Mouse (Mus musculus): ENCODE data around the gene Plcb1. TPM values are rescaled to one million over a fixed set of nuclear protein-coding genes. Genes with fewer than 3 reads are reported as not detected.
A peak's percentile ranks its signal among the peaks of the same experiment; 100 is the strongest.

Gene Plcb1
- polyA plus RNA-seq, 3 experiments from 2014 or later: 0.24 TPM; not detected in 2

- ATAC-seq: no peak
Measured at GRCm38 (mm10) chr2:135434947-135435515, 649.2 kb downstream of the Plcb1 start.

- ATAC-seq: no peak
Measured at GRCm38 (mm10) chr2:135439034-135439433, 653.2 kb downstream of the Plcb1 start.

- ATAC-seq: peak; percentile 52
Measured at GRCm38 (mm10) chr2:135439546-135440517, 654.0 kb downstream of the Plcb1 start.

GRCm38 (mm10) chr2:135453581-135453980 is 667.7 kb downstream of the Plcb1 start:
- ATAC-seq: no peak

GRCm38 (mm10) chr2:135454015-135454414 is 668.1 kb downstream of the Plcb1 start:
- ATAC-seq: no peak

GRCm38 (mm10) chr2:135454455-135454854 is 668.6 kb downstream of the Plcb1 start:
- no peak for ATAC-seq

GRCm38 (mm10) chr2:135467895-135468294 is 682.0 kb downstream of the Plcb1 start:
- ATAC-seq: no peak

GRCm38 (mm10) chr2:135474107-135474506 is 688.2 kb downstream of the Plcb1 start:
- ATAC-seq: no peak

- ATAC-seq: no peak
Measured at GRCm38 (mm10) chr2:135485248-135485647, 699.4 kb downstream of the Plcb1 start.

- ATAC-seq: no peak
Measured at GRCm38 (mm10) chr2:135488277-135488676, 702.4 kb downstream of the Plcb1 start.

- no peak for ATAC-seq
Measured at GRCm38 (mm10) chr2:135489127-135489526, 703.3 kb downstream of the Plcb1 start.

GRCm38 (mm10) chr2:135492777-135493176 is 706.9 kb downstream of the Plcb1 start:
- ATAC-seq: no peak

GRCm38 (mm10) chr2:135496553-135496952 is 710.7 kb downstream of the Plcb1 start:
- no peak for ATAC-seq

GRCm38 (mm10) chr2:135497251-135497650 is 711.4 kb downstream of the Plcb1 start:
- no peak for ATAC-seq

GRCm38 (mm10) chr2:135500872-135501271 is 715.0 kb downstream of the Plcb1 start:
- no peak for ATAC-seq

- ATAC-seq: no peak
Measured at GRCm38 (mm10) chr2:135503328-135503997, 717.6 kb downstream of the Plcb1 start.

GRCm38 (mm10) chr2:135503998-135504354 is 718.1 kb downstream of the Plcb1 start:
- no peak for ATAC-seq

GRCm38 (mm10) chr2:135507111-135507510 is 721.2 kb downstream of the Plcb1 start:
- ATAC-seq: no peak

GRCm38 (mm10) chr2:135518956-135519355 is 733.1 kb downstream of the Plcb1 start:
- ATAC-seq: no peak
